ENCODE assay signal across 24 mouse cellular contexts in genomic region chr14:72081473-72081872, GRCm38 (mm10).
DNase-seq lines count a peak whose midpoint lies in the region; ATAC-seq and TF ChIP-seq lines count a peak whose summit lies in the region.
"Had no signal": no experiment of that assay in that cellular context is flagged by ENCODE, and none has a peak within 500 bp of the region (broad histone marks: within the 10 kb centered on the region; RNA-seq: fewer than 3 reads in every experiment).

No protein-coding gene starts in this region.

- no peak overlapping the region for H3K4me3 ChIP-seq in kidney, postnatal 0 days (replicated peaks; ENCODE audit: low read depth, low read length)
- H3K4me3 ChIP-seq in stomach, embryonic 16.5 days (replicated peaks; ENCODE audit: low read length) = no peak overlapping the region
- no peak overlapping the region for H3K4me3 ChIP-seq in stomach, postnatal 0 days (ENCODE audit: low read depth, low read length)
- H3K4me3 ChIP-seq: embryonic facial prominence, embryonic 10.5 days; embryonic facial prominence, embryonic 12.5 days; forebrain, embryonic 13.5 days; forebrain, embryonic 15.5 days had no signal

- 28% methylated on average over 3 of the region's 3 CpGs for WGBS in kidney, postnatal 0 days
- WGBS in stomach, embryonic 16.5 days = 19% methylated on average over 3 of the region's 3 CpGs
- WGBS in stomach, postnatal 0 days = 21% methylated on average over 3 of the region's 3 CpGs

- no peak overlapping the region for H3K4me2 ChIP-seq in kidney, postnatal 0 days (ENCODE audit: low read length)
- no peak overlapping the region for H3K4me2 ChIP-seq in stomach, embryonic 16.5 days (ENCODE audit: low read depth, low read length)
- no peak overlapping the region for H3K4me2 ChIP-seq in stomach, postnatal 0 days (replicated peaks; ENCODE audit: low read depth)
- H3K4me2 ChIP-seq: embryonic facial prominence, embryonic 12.5 days; forebrain, embryonic 13.5 days; forebrain, embryonic 15.5 days had no signal

- H3K36me3 ChIP-seq in kidney, postnatal 0 days (ENCODE audit: insufficient read depth, low read length) = no peaks in the 10 kb centered on the region
- no peaks in the 10 kb centered on the region for H3K36me3 ChIP-seq in stomach, embryonic 16.5 days (ENCODE audit: control insufficient read depth, insufficient read depth, low read length)
- no peaks in the 10 kb centered on the region for H3K36me3 ChIP-seq in stomach, postnatal 0 days (ENCODE audit: control insufficient read depth, insufficient read depth, low read length)
- H3K36me3 ChIP-seq: embryonic facial prominence, embryonic 10.5 days; embryonic facial prominence, embryonic 12.5 days; forebrain, embryonic 15.5 days; G1E had no signal

- no peaks in the 10 kb centered on the region for H3K27me3 ChIP-seq in kidney, postnatal 0 days (ENCODE audit: insufficient read depth, low read length)
- H3K27me3 ChIP-seq in stomach, embryonic 16.5 days (ENCODE audit: control insufficient read depth, insufficient read depth, low read length) = no peaks in the 10 kb centered on the region
- no peaks in the 10 kb centered on the region for H3K27me3 ChIP-seq in stomach, postnatal 0 days (ENCODE audit: control insufficient read depth, insufficient read depth, low read length)
- H3K27me3 ChIP-seq: embryonic facial prominence, embryonic 12.5 days; forebrain, embryonic 13.5 days; forebrain, embryonic 15.5 days had no signal

- no peaks in the 10 kb centered on the region for H3K4me1 ChIP-seq in kidney, postnatal 0 days (replicated peaks; ENCODE audit: insufficient read depth, low read length)
- H3K4me1 ChIP-seq in stomach, embryonic 16.5 days (ENCODE audit: control insufficient read depth, insufficient read depth, low read length) = no peaks in the 10 kb centered on the region
- H3K4me1 ChIP-seq in stomach, postnatal 0 days (replicated peaks; ENCODE audit: control insufficient read depth, insufficient read depth) = no peaks in the 10 kb centered on the region
- H3K4me1 ChIP-seq: embryonic facial prominence, embryonic 10.5 days; embryonic facial prominence, embryonic 12.5 days; forebrain, embryonic 13.5 days; forebrain, embryonic 15.5 days had no signal

- ATAC-seq in kidney, postnatal 0 days (replicated peaks; ENCODE audit: low FRiP score, low read depth) = no peak
- peak; percentile 50; the same call in 1 of the 2 replicates for ATAC-seq in stomach, embryonic 16.5 days (ENCODE audit: insufficient read depth, low FRiP score)
- ATAC-seq in stomach, postnatal 0 days (ENCODE audit: low FRiP score, low TSS enrichment) = no peak
- ATAC-seq: CD4-positive, CD25-positive, alpha-beta regulatory T cell, adult 4 months; forebrain, embryonic 13.5 days; forebrain, embryonic 15.5 days; forebrain, postnatal 0 days had no signal

- TF ChIP-seq EP300 in stomach, postnatal 0 days (optimal IDR thresholded peaks at IDR 0.05) = no peak

- no peak overlapping the region for H3K27ac ChIP-seq in kidney, postnatal 0 days
- H3K27ac ChIP-seq in stomach, embryonic 16.5 days (ENCODE audit: low read length) = no peak overlapping the region
- H3K27ac ChIP-seq in stomach, postnatal 0 days (replicated peaks) = no peak overlapping the region
- H3K27ac ChIP-seq: embryonic facial prominence, embryonic 10.5 days; embryonic facial prominence, embryonic 12.5 days; forebrain, embryonic 13.5 days; forebrain, embryonic 15.5 days had no signal

- DNase-seq in kidney, postnatal 0 days (ENCODE audit: low spot score) = peak; percentile 51
- no peak for DNase-seq in kidney, adult 8-10 months
- no peak for DNase-seq in stomach, postnatal 0 days (ENCODE audit: low spot score)
- DNase-seq in MN1 (ENCODE audit: low spot score) = peak; percentile 40
- peak; percentile 2 for DNase-seq in mesoderm, embryonic 11.5 days (ENCODE audit: low read depth, low spot score)
- no peak for DNase-seq in right cerebral cortex, postnatal 14 days
- DNase-seq in adrenal gland, postnatal 25 days = no peak
- DNase-seq: adrenal gland, adult 2 months; adrenal gland, postnatal 10 days; adrenal gland, postnatal 36 days; B cell, adult 2 months; cerebellum, adult 11-12 months; cerebellum, adult 2 months; cerebellum, adult 9-10 months; cerebellum, postnatal 14 days; cerebellum, postnatal 36 days; forebrain, postnatal 0 days had no signal

- no peaks in the 10 kb centered on the region for H3K9me3 ChIP-seq in kidney, postnatal 0 days (replicated peaks; ENCODE audit: low read length)
- H3K9me3 ChIP-seq in stomach, embryonic 16.5 days (replicated peaks; ENCODE audit: control insufficient read depth, low read length) = no peaks in the 10 kb centered on the region
- H3K9me3 ChIP-seq in stomach, postnatal 0 days (ENCODE audit: control insufficient read depth, low read length) = no peaks in the 10 kb centered on the region
- H3K9me3 ChIP-seq: embryonic facial prominence, embryonic 10.5 days; embryonic facial prominence, embryonic 12.5 days; forebrain, embryonic 13.5 days; forebrain, embryonic 15.5 days had no signal

- TF ChIP-seq CTCF in kidney, postnatal 0 days (IDR thresholded peaks at IDR 0.05; ENCODE audit: low read depth) = no peak
- no peak for TF ChIP-seq CTCF in stomach, postnatal 0 days (IDR thresholded peaks at IDR 0.05; ENCODE audit: low read depth)

- H3K9ac ChIP-seq in kidney, postnatal 0 days (ENCODE audit: low read depth, low read length) = no peak overlapping the region
- H3K9ac ChIP-seq in stomach, embryonic 16.5 days (ENCODE audit: low read length) = no peak overlapping the region
- no peak overlapping the region for H3K9ac ChIP-seq in stomach, postnatal 0 days (ENCODE audit: low read length)
- H3K9ac ChIP-seq: embryonic facial prominence, embryonic 12.5 days; forebrain, embryonic 13.5 days; forebrain, embryonic 15.5 days; forebrain, postnatal 0 days had no signal

Comparison
In these comparisons a context has a peak if more than half of its experiments do, and no peak if none do; other contexts are left out.
1. DNase-seq: peak in kidney, postnatal 0 days (single experiment), MN1 (single experiment) and mesoderm, embryonic 11.5 days (single experiment); none in kidney, adult 8-10 months (0 of 2), stomach, postnatal 0 days (single experiment), right cerebral cortex, postnatal 14 days (single experiment) and adrenal gland, postnatal 25 days (single experiment).